8 mouse cellular contexts compared by ENCODE assay signal in the genomic region with DNA sequence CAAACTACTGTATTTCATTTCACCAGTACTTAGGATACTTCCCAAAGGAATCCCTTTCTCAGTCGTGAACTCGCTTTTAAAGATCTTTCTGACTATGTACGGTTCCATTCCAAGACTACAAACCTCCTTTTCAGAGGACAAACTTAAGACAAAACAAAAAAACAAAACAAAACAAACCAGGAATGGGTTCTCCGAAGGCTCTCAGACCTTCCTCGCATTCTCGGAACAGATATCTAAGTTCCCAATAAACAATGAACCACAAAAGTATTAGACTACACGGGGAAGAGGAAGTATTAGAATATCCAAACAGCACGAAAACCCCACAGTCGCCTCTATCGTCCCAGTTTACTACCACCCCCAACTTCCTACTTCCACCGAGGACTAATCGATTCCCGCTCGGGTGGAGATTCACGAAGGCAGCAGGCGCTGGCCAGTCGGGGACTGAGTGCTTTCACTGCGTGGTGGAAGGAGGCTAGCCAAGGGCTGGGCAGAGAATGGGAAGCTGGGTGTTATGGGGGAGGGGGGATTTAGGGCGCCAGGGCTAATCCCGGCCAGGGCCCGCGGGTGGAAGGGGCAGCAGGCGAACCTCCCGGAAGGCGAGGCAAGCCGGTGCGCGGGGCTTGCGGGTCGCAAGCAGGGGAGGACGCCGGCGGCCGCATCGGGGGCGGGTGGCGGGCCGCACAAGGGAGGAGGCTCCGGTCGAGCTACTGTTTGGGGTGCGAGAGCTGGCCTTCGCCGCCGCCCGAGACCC. TPM values are rescaled to one million over a fixed set of nuclear protein-coding genes. Genes with fewer than 3 reads are reported as not detected.
DNase-seq lines count a peak whose midpoint lies in the region; ATAC-seq and TF ChIP-seq lines count a peak whose summit lies in the region.

No protein-coding gene starts in this region.

- H3K27ac ChIP-seq in embryonic facial prominence, embryonic 12.5 days: peak overlapping the region; percentile 88
- peak overlapping the region; percentile 90 for H3K27ac ChIP-seq in heart, embryonic 12.5 days (ENCODE audit: poor library complexity, severe bottlenecking)
- H3K27ac ChIP-seq in layer of hippocampus, adult 2 months: peak overlapping the region; percentile 98

- H3K79me3 ChIP-seq in C2C12 (ENCODE audit: low read depth): no peaks in the 10 kb centered on the region

- peak; percentile 59 for DNase-seq in MN1 (ENCODE audit: low spot score)
- DNase-seq in layer of hippocampus, adult 2 months (ENCODE audit: low spot score in 2 of 2): peak; percentile 11 to 22
- DNase-seq in lung, postnatal 14 days: peak; percentile 44
- DNase-seq in retina, embryonic 14.5 days (ENCODE audit: low spot score): peak; percentile 65
- no peak for DNase-seq in cerebellum, adult 8-10 months

- 0 out of 2 replicates have a peak, but pooled peaks have one; percentile 7 for ATAC-seq in embryonic facial prominence, embryonic 12.5 days (ENCODE audit: insufficient number of reproducible peaks, insufficient read depth, low FRiP score, low TSS enrichment)
- ATAC-seq in heart, embryonic 12.5 days (ENCODE audit: insufficient number of reproducible peaks, low FRiP score): peak; percentile 39; the same call in 1 of the 2 replicates

- H3K36me3 ChIP-seq in C2C12 (ENCODE audit: control insufficient read depth, insufficient read depth): no peaks in the 10 kb centered on the region
- 0 out of 2 replicates have a peak, but pooled peaks cover 3% of the 10 kb centered on the region for H3K36me3 ChIP-seq in embryonic facial prominence, embryonic 12.5 days
- H3K36me3 ChIP-seq in heart, embryonic 12.5 days: no peaks in the 10 kb centered on the region

- no peak for TF ChIP-seq CTCF in C2C12 (IDR thresholded peaks at IDR 0.05; ENCODE audit: control insufficient read depth, insufficient read depth, insufficient read length)
- TF ChIP-seq CTCF in layer of hippocampus, adult 2 months (conservative IDR thresholded peaks at IDR 0.05): no peak

- H3K4me1 ChIP-seq in embryonic facial prominence, embryonic 12.5 days: peaks cover 13% of the 10 kb centered on the region
- H3K4me1 ChIP-seq in heart, embryonic 12.5 days (replicated peaks): peaks cover 14% of the 10 kb centered on the region

- H3K4me3 ChIP-seq in C2C12 (ENCODE audit: insufficient read depth, poor library complexity, severe bottlenecking): peak overlapping the region; percentile 66
- peak overlapping the region; percentile 76 for H3K4me3 ChIP-seq in embryonic facial prominence, embryonic 12.5 days
- peak overlapping the region; percentile 94 for H3K4me3 ChIP-seq in heart, embryonic 12.5 days
- peak overlapping the region; percentile 98 for H3K4me3 ChIP-seq in layer of hippocampus, adult 2 months

- peak overlapping the region; percentile 78 for H3K4me2 ChIP-seq in embryonic facial prominence, embryonic 12.5 days (replicated peaks)
- H3K4me2 ChIP-seq in heart, embryonic 12.5 days: peak overlapping the region; percentile 81

- H3K9ac ChIP-seq in embryonic facial prominence, embryonic 12.5 days: peak overlapping the region; percentile 91
- H3K9ac ChIP-seq in heart, embryonic 12.5 days: peak overlapping the region; percentile 89

- 3% methylated on average over 41 of the region's 45 CpGs for WGBS in embryonic facial prominence, embryonic 12.5 days
- WGBS in heart, embryonic 12.5 days: 3% methylated on average over 42 of the region's 45 CpGs

- no peaks in the 10 kb centered on the region for H3K9me3 ChIP-seq in embryonic facial prominence, embryonic 12.5 days
- no peaks in the 10 kb centered on the region for H3K9me3 ChIP-seq in heart, embryonic 12.5 days (replicated peaks)

- H3ac ChIP-seq in C2C12 (ENCODE audit: control insufficient read depth, insufficient read length, low read depth): peak overlapping the region; percentile 75

- H3K27me3 ChIP-seq in C2C12 (ENCODE audit: control insufficient read depth, insufficient read depth, insufficient read length): no peaks in the 10 kb centered on the region
- no peaks in the 10 kb centered on the region for H3K27me3 ChIP-seq in embryonic facial prominence, embryonic 12.5 days
- H3K27me3 ChIP-seq in heart, embryonic 12.5 days (replicated peaks): no peaks in the 10 kb centered on the region

- no peaks in the 10 kb centered on the region for H3K79me2 ChIP-seq in C2C12 (ENCODE audit: control insufficient read depth, insufficient read depth)

TF ChIP-seq in C2C12, 6 proteins besides CTCF, POLR2A, EP300 and RAD21:
- TF ChIP-seq MYOG (IDR thresholded peaks at IDR 0.05; ENCODE audit: control insufficient read depth, extremely low read depth, insufficient read length) (no peak), USF1 (IDR thresholded peaks at IDR 0.05; ENCODE audit: low read depth) (no peak), FOSL1 (IDR thresholded peaks at IDR 0.05; ENCODE audit: insufficient read depth, low read length, poor library complexity, severe bottlenecking) (no peak), MAX (IDR thresholded peaks at IDR 0.05) (no peak), CEBPB (IDR thresholded peaks at IDR 0.05; ENCODE audit: low read depth) (no peak), MYOD1 (IDR thresholded peaks at IDR 0.05; ENCODE audit: control insufficient read depth, insufficient read length, low read depth) (no peak)

RNA-seq across cellular contexts. Expression of a gene that starts 1.5 kb away (rescaled TPM):
- 2.0 TPM for polyA plus RNA-seq in C2C12 (2012; fragmentation: generic; extraction: Trizol)
- polyA plus RNA-seq in embryonic facial prominence, embryonic 12.5 days (2016; fragmentation: Nextera tagmentation; extraction: Ambion mirVana): 25.9 and 30.6 TPM in 2 replicates
- 13.3 and 14.8 TPM in 2 replicates for polyA plus RNA-seq in heart, embryonic 12.5 days (2016; fragmentation: Nextera tagmentation; extraction: Ambion mirVana)
- 10 to 100 TPM; 33.7 to 34.2 TPM for total RNA-seq in layer of hippocampus, adult 2 months (2021)

RNA-seq across cellular contexts. Expression of a gene that starts 44.4 kb away (rescaled TPM):
- 18.0 TPM for polyA plus RNA-seq in C2C12 (2012; fragmentation: generic; extraction: Trizol)
- 71.6 and 80.7 TPM in 2 replicates for polyA plus RNA-seq in embryonic facial prominence, embryonic 12.5 days (2016; fragmentation: Nextera tagmentation; extraction: Ambion mirVana)
- 46.3 TPM in 2 replicates for polyA plus RNA-seq in heart, embryonic 12.5 days (2016; fragmentation: Nextera tagmentation; extraction: Ambion mirVana)
- 10 to 100 TPM; 53.4 to 54.5 TPM for total RNA-seq in layer of hippocampus, adult 2 months (2021)

RNA-seq across cellular contexts. Expression of a gene that starts 54.1 kb away (rescaled TPM):
- polyA plus RNA-seq in C2C12 (2012; fragmentation: generic; extraction: Trizol): 8.7 TPM
- polyA plus RNA-seq in embryonic facial prominence, embryonic 12.5 days (2016; fragmentation: Nextera tagmentation; extraction: Ambion mirVana): 15.9 and 16.7 TPM in 2 replicates
- 9.4 and 10.6 TPM in 2 replicates for polyA plus RNA-seq in heart, embryonic 12.5 days (2016; fragmentation: Nextera tagmentation; extraction: Ambion mirVana)
- total RNA-seq in layer of hippocampus, adult 2 months (2021): 10 to 100 TPM; 40.9 to 47.0 TPM
